Mouse (Mus musculus) liver, embryonic 15.5 days (tissue): Measurements from ENCODE around the gene Sfrp4. TPM values are rescaled to one million over a fixed set of nuclear protein-coding genes. Genes with fewer than 3 reads are reported as not detected.
"Not testable (repeated sequence)": the region's sequence is repeated elsewhere in the genome, so short reads cannot be mapped to it uniquely, and the experiment has no call there.

Source experiments
- ATAC-seq: fragments of 200-750 bp; cut with Nextera tagmentation; 2 replicates; pipeline ENCODE4 v1.8.0; 2017; ENCODE audit warnings: moderate number of reproducible peaks, mild to moderate bottlenecking, moderate library complexity; ENCODE audit not compliant: insufficient read depth
- H3K27ac ChIP-seq: fragments of 300-500 bp; sonication (generic); replicated peaks from 2 replicates; pipeline ENCODE4 v1.5.1; 2015; ENCODE audit warnings: mild to moderate bottlenecking, inconsistent platforms
- H3K27me3 ChIP-seq: fragments of 300-500 bp; sonication (generic); 2 replicates; pipeline ENCODE4 v1.6.1; 2015; ENCODE audit warnings: mild to moderate bottlenecking, inconsistent platforms
- H3K36me3 ChIP-seq: fragments of 300-500 bp; sonication (generic); replicated peaks from 2 replicates; pipeline ENCODE4 v1.6.1; 2015; ENCODE audit warnings: moderate library complexity, mild to moderate bottlenecking, inconsistent platforms
- H3K4me1 ChIP-seq: fragments of 300-500 bp; sonication (generic); replicated peaks from 2 replicates; pipeline ENCODE4 v1.6.1; 2015; ENCODE audit warnings: inconsistent platforms
- H3K4me2 ChIP-seq: fragments of 300-500 bp; sonication (generic); 2 replicates; pipeline ENCODE4 v1.6.1; 2015; ENCODE audit warnings: moderate library complexity, mild to moderate bottlenecking, inconsistent platforms
- H3K4me3 ChIP-seq: fragments of 300-500 bp; sonication (generic); replicated peaks from 2 replicates; pipeline ENCODE4 v1.5.1; 2015; ENCODE audit warnings: mild to moderate bottlenecking, inconsistent platforms
- H3K9ac ChIP-seq: fragments of 300-500 bp; sonication (generic); 2 replicates; pipeline ENCODE4 v1.6.1; 2015; ENCODE audit warnings: moderate library complexity, mild to moderate bottlenecking, inconsistent platforms
- H3K9me3 ChIP-seq: fragments of 300-500 bp; sonication (generic); replicated peaks from 2 replicates; pipeline ENCODE4 v1.6.1; 2016; ENCODE audit warnings: inconsistent platforms
- WGBS: fragments of 180-500 bp; shearing (Covaris S2); methylation state at CpG from one replicate; pipeline ENCODE4 v1.1.7; 2015; ENCODE audit warnings: mixed read lengths; ENCODE audit not compliant: insufficient replicate concordance; 5-methylcytosine and 5-hydroxymethylcytosine counted together
- polyA plus RNA-seq: library from polyadenylated mRNA; unstranded; fragments of >200 nt; fragmentation: Nextera tagmentation; extraction: Ambion mirVana; gene quantifications from 2 replicates; pipeline ENCODE4 v1.2.1, GENCODE M21; 2015

The Sfrp4 gene
- 0.29 and 0.51 TPM in 2 replicates for polyA plus RNA-seq

DNA sequence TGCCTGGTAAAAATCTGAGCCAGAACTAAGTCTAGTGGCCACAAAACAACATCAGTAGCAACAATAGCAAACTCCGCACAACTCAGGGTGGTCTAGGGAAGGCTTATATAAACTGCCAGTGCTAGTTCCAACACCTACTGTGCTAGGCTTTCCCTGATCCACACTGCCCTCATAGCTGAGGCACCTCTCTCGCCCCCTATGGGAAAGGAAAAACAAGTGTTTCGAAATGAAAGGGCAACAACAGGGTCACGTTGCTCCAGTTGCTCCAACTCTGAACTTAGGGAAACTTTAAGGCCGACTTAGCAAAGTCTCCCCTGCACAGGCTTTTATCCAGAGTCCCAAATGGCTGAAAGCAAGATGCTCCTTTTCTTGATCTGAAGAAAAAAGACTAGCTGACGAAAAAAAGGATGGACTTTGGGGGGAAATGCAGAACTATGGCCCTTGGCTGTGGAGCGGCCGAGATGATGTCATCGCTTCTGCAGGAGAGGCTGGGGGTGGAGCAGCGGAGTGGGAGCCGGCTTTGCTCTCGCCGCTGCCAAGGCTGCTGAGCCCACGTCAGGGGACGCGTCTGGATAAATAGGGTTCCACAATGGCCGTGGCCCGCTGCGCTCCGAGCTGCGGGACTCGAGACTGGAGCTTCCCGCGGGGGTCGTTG is at the start of gene Sfrp4:
Gene Sfrp4 (plus strand): TSS at position 532 of the 655 bp plus-strand sequence.
- H3K27me3 ChIP-seq, result peaks cover 25% of the 10 kb centered on the region
- no peak within 1 kb of the TSS for H3K27ac ChIP-seq
- H3K4me3 ChIP-seq, result peak within 1 kb of the TSS; percentile 55
- H3K4me1 ChIP-seq, result peaks cover 36% of the 10 kb centered on the region
- WGBS, result 3% methylated on average over 25 of the region's 25 CpGs
- ATAC-seq, result 0 out of 2 replicates have a peak, but pooled peaks have one; percentile 35
- H3K36me3 ChIP-seq, result no peaks in the 10 kb centered on the region
- H3K9me3 ChIP-seq, result no peaks in the 10 kb centered on the region
- H3K9ac ChIP-seq, result peak within 1 kb of the TSS; percentile 27; the same call in 1 of the 2 replicates
- H3K4me2 ChIP-seq, result peak within 1 kb of the TSS; percentile 87

GRCm38 (mm10) chr13:19574723-19575122 is 48.2 kb upstream of the Sfrp4 start:
- H3K9me3 ChIP-seq, ATAC-seq, H3K4me2 ChIP-seq, H3K4me3 ChIP-seq, H3K27ac ChIP-seq, H3K9ac ChIP-seq, H3K36me3 ChIP-seq, H3K27me3 ChIP-seq: not testable (repeated sequence)
- H3K4me1 ChIP-seq, result peaks cover 18% of the 10 kb centered on the region
- 24% methylated on average over 2 of the region's 2 CpGs for WGBS

DNA sequence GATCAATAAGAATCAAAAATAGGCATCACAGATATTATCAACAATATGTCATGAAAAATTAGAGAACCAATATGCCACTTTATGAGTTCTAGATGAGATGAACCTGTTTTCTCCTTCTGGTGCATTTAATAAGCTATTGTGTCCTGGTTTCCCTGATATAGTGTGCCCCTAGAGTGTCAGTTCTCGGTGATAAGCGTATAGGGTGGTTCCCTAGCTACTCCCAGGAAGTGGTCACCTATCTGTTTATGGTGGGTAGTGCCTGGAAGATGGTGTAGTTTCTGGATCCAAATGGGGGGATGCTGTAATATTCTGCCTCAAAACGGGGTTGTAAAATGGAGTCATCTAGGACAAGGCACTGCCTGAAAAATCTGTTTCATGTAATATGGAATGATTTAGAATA is 47.0 kb upstream of the Sfrp4 start:
- Histone ChIP-seq H3K4me2 (peak overlapping the region; percentile 6; the same call in 1 of the 2 replicates), H3K4me1 (peaks cover 18% of the 10 kb centered on the region), H3K27ac (no peak overlapping the region), H3K36me3 (no peaks in the 10 kb centered on the region), H3K4me3 (no peak overlapping the region), H3K9me3 (no peaks in the 10 kb centered on the region), H3K9ac (no peak overlapping the region), H3K27me3 (no peaks in the 10 kb centered on the region)
- WGBS, result 33% methylated on average over 3 of the region's 3 CpGs
- ATAC-seq, result peak; percentile 88

DNA sequence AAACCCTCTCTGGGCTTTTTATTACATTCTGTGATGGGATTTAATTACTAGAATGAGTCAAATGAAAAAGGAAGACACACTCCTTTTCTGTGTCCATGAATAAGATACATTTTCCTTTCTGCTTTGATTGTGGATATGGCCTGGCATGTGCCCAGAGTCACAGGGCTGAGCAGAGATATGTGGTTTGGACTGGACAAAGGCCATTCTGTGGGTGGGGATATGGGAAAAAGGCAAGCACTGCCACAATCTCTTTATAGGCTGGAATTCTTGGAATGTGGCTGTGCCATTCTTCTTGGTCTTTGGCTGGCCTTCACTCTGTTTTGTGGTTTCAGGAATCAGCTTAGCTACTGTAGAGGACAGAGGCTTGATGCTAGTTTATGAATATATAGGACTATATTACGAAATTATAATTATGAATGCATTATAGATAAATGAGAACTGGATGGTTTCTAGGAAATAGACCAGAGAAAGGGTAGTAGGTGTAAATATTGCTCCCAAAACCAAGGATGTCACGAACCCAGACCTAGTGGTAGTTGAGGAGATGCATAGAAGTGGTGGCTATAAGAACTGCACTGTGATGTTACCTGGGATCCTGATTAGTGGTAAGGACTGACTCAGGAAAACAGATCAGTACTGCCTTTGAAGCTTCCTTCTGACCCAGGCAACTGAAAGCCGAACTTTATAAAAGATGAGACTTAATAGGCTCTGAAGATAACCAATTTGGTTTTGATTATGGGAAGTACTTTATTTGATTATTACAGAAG is 31.7 kb upstream of the Sfrp4 start:
- H3K27me3 ChIP-seq, result no peaks in the 10 kb centered on the region
- 68% methylated on average over 3 of the region's 3 CpGs for whole genome bisulfite sequencing
- H3K36me3 ChIP-seq, result no peaks in the 10 kb centered on the region
- no peak overlapping the region for H3K4me2 ChIP-seq
- H3K9me3 ChIP-seq, result no peaks in the 10 kb centered on the region
- no peak overlapping the region for H3K4me3 ChIP-seq
- no peaks in the 10 kb centered on the region for H3K4me1 ChIP-seq
- H3K9ac ChIP-seq, result no peak overlapping the region
- ATAC-seq, result no peak
- no peak overlapping the region for H3K27ac ChIP-seq

DNA sequence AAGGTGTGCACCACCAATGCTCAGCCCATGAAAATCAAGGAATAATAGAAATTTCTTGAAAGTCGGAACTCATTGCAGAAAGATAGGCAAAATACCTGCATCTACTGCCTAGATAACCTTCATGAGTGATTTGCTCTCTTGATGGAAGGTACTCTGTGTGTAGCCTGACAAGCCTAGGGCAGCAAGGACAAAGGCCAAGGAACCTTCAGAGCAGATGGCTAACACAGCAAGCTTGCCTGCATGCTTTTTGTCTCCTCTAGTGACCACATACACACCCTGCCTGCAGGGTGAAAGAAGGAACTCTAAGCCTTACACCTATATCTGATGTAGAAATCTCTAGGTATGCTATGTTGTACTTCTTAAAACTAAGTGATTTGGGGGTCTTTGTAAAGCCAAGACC is 27.8 kb upstream of the Sfrp4 start:
- Histone ChIP-seq H3K36me3 (no peaks in the 10 kb centered on the region), H3K27me3 (no peaks in the 10 kb centered on the region), H3K4me1 (no peaks in the 10 kb centered on the region), H3K9ac (no peak overlapping the region), H3K4me2 (no peak overlapping the region), H3K27ac (no peak overlapping the region), H3K9me3 (no peaks in the 10 kb centered on the region), H3K4me3 (no peak overlapping the region)
- no peak for ATAC-seq
- WGBS, result 65% methylated on average over 1 of the region's 1 CpGs

- H3K27ac ChIP-seq, result no peak overlapping the region
- no peaks in the 10 kb centered on the region for H3K36me3 ChIP-seq
- no peaks in the 10 kb centered on the region for H3K9me3 ChIP-seq
- H3K4me1 ChIP-seq, result no peaks in the 10 kb centered on the region; the same call in 1 of the 2 replicates
- no peak overlapping the region for H3K4me2 ChIP-seq
- 69% methylated on average over 6 of the region's 6 CpGs for WGBS
- no peaks in the 10 kb centered on the region for H3K27me3 ChIP-seq
- H3K9ac ChIP-seq, result no peak overlapping the region
- ATAC-seq, result no peak
- H3K4me3 ChIP-seq, result no peak overlapping the region
These were observed 23.7 kb upstream of the Sfrp4 start for GRCm38 (mm10) chr13:19599242-19599641.

DNA sequence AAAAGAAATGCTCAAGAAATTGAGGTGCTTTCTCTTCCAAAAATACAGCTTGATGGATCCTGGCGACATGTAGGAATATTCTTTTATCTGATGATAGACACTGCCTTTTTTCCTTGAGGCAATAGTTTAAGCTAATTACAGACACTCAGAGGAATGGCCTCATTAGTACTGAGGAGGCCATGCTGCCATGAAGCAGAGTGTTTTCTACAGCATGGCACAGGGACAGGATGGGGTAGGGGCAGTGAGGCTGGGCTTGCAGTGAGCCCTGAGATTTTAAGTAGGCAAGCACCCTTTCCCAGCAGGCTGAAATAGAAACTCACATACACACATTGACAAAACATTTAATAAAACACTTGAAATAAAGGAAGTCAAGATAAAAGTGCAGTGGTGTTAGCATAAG is 20.4 kb upstream of the Sfrp4 start:
- H3K36me3 ChIP-seq, result no peaks in the 10 kb centered on the region
- H3K27me3 ChIP-seq, result no peaks in the 10 kb centered on the region
- ATAC-seq, result no peak
- H3K9ac ChIP-seq, result no peak overlapping the region
- H3K4me1 ChIP-seq, result no peaks in the 10 kb centered on the region; the same call in 1 of the 2 replicates
- H3K4me3 ChIP-seq, result no peak overlapping the region
- H3K27ac ChIP-seq, result no peak overlapping the region
- no peak overlapping the region for H3K4me2 ChIP-seq
- 65% methylated on average over 1 of the region's 1 CpGs for WGBS
- no peaks in the 10 kb centered on the region for H3K9me3 ChIP-seq

GRCm38 (mm10) chr13:19603719-19604118 is 19.2 kb upstream of the Sfrp4 start:
- no peak for ATAC-seq
- 68% methylated on average over 1 of the region's 1 CpGs for WGBS
- Histone ChIP-seq H3K4me1 (peaks cover 2% of the 10 kb centered on the region; the same call in 1 of the 2 replicates), H3K27me3 (no peaks in the 10 kb centered on the region), H3K9ac (no peak overlapping the region), H3K4me3 (no peak overlapping the region), H3K36me3 (no peaks in the 10 kb centered on the region), H3K4me2 (no peak overlapping the region), H3K9me3 (no peaks in the 10 kb centered on the region), H3K27ac (no peak overlapping the region)

- Histone ChIP-seq H3K4me2 (no peak overlapping the region), H3K9ac (no peak overlapping the region), H3K9me3 (no peaks in the 10 kb centered on the region), H3K27me3 (no peaks in the 10 kb centered on the region), H3K4me3 (no peak overlapping the region), H3K27ac (no peak overlapping the region), H3K36me3 (no peaks in the 10 kb centered on the region), H3K4me1 (peaks cover 2% of the 10 kb centered on the region; the same call in 1 of the 2 replicates)
- ATAC-seq, result no peak; the same call in 1 of the 2 replicates
These were observed 18.0 kb upstream of the Sfrp4 start for GRCm38 (mm10) chr13:19604916-19605315.

GRCm38 (mm10) chr13:19608120-19608519 is 14.8 kb upstream of the Sfrp4 start:
- Histone ChIP-seq H3K9ac (no peak overlapping the region), H3K4me2 (no peak overlapping the region), H3K9me3 (no peaks in the 10 kb centered on the region), H3K4me1 (peaks cover 2% of the 10 kb centered on the region; the same call in 1 of the 2 replicates), H3K4me3 (no peak overlapping the region), H3K27ac (no peak overlapping the region), H3K27me3 (no peaks in the 10 kb centered on the region), H3K36me3 (no peaks in the 10 kb centered on the region)
- no peak for ATAC-seq

DNA sequence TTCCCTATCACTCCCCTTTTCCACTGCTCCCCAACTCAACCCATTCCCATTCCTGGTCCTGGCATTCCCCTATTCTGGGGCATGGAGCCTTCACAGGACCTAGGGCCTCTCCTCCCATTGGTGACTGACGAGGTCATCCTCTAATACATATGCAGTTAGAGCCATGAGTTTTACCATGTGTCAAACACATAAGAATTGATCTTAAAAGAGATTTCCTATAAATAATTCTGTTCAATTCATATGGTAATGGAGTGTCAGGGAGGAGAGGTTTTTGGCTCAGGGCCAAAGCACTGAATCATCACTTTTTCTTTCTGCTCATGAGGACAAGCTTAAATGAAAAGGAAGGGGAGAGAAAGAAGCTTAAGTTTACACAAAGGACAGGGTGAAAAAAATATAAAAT is 10.6 kb upstream of the Sfrp4 start:
- H3K9ac ChIP-seq, result no peak overlapping the region
- no peak overlapping the region for H3K27ac ChIP-seq
- no peak overlapping the region for H3K4me2 ChIP-seq
- no peaks in the 10 kb centered on the region for H3K27me3 ChIP-seq
- WGBS, result 73% methylated on average over 1 of the region's 1 CpGs
- no peak overlapping the region for H3K4me3 ChIP-seq
- H3K36me3 ChIP-seq, result no peaks in the 10 kb centered on the region
- ATAC-seq, result no peak
- no peaks in the 10 kb centered on the region for H3K9me3 ChIP-seq
- H3K4me1 ChIP-seq, result 0 out of 2 replicates have a peak, but pooled peaks cover 2% of the 10 kb centered on the region
